Mouse (Mus musculus) heart, postnatal 0 days (tissue): ENCODE measurements around the gene Htr3b.

Experiments
- CTCF ChIP-seq: IDR thresholded peaks from 2 replicates; pipeline ENCODE4 v1.5.1; 2016; ENCODE audit warnings: antibody characterized with exemption, control low read depth, low read depth
- EP300 ChIP-seq: IDR thresholded peaks from 2 replicates; pipeline ENCODE4 v1.6.1; 2016; ENCODE audit warnings: antibody characterized with exemption, low read depth

DNA sequence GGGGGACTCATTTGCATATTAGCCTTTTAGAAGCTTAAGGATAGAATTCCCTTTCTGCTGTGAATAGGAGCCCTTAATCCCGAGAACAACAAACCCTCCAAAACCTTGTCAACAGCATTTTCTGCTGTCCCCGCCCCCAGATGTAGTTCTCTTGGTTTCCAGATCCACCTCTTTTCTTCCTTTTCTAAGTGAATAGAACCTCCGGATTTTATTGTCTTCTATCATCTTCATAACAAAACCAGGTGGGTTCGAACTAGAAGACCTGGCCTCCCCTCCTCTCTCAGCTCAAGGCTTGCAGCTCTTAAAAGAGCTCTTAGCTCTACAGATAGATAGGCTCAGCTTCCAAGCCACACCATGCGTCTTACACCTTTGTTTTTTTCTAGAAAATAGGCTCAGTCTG, 26.9 kb upstream of the Htr3b start:
- TF ChIP-seq CTCF (no peak), EP300 (no peak)
